Mouse (Mus musculus): ENCODE results near the gene Gm3020. TPM values are rescaled to one million over a fixed set of nuclear protein-coding genes. Genes with fewer than 3 reads are reported as not detected.

The Gm3020 gene
- polyA plus RNA-seq (2014; fragmentation: Illumina TruSeq; extraction: RNeasy Lipid Tissue Mini Kit (QIAGEN cat#74804); ENCODE audit: low read depth, low replicate concordance): 3.9 TPM

GRCm38 (mm10) chr14:3651730-3652129 lies at the start of gene Gm3020:
TSS of gene Gm3020 (plus strand) at chr14:3652030.

GRCm38 (mm10) chr14:3634212-3634611 lies 17.6 kb upstream of the Gm3020 start, which contains the start of gene Gm3012:
TSS of gene Gm3012 (plus strand) at chr14:3634512.

GRCm38 (mm10) chr14:3688483-3688882 lies 36.7 kb downstream of the Gm3020 start, which contains the start of gene Gm3043:
TSS of gene Gm3043 (plus strand) at chr14:3688783.

Other genes with a start within 250 kb of the Gm3020 start
- 3.9 TPM for gene Gm10409, start 239.4 kb upstream of the Gm3020 start, polyA plus RNA-seq (2014; fragmentation: Illumina TruSeq; extraction: RNeasy Lipid Tissue Mini Kit (QIAGEN cat#74804); ENCODE audit: low read depth, low replicate concordance)
- gene Gm3005, start 223.9 kb upstream of the Gm3020 start, polyA plus RNA-seq (2014; fragmentation: Illumina TruSeq; extraction: RNeasy Lipid Tissue Mini Kit (QIAGEN cat#74804); ENCODE audit: low read depth, low replicate concordance): 4.3 TPM
- gene Gm10408, start 202.7 kb upstream of the Gm3020 start, polyA plus RNA-seq (2014; fragmentation: Illumina TruSeq; extraction: RNeasy Lipid Tissue Mini Kit (QIAGEN cat#74804); ENCODE audit: low read depth, low replicate concordance): 0.35 TPM
- gene Gm3012, start 17.5 kb upstream of the Gm3020 start, polyA plus RNA-seq (2014; fragmentation: Illumina TruSeq; extraction: RNeasy Lipid Tissue Mini Kit (QIAGEN cat#74804); ENCODE audit: low read depth, low replicate concordance): 45.4 TPM
- 0.59 TPM for gene Gm3043, start 36.8 kb downstream of the Gm3020 start, polyA plus RNA-seq (2014; fragmentation: Illumina TruSeq; extraction: RNeasy Lipid Tissue Mini Kit (QIAGEN cat#74804); ENCODE audit: low read depth, low replicate concordance)
- 4.3 TPM for gene Gm3002, start 158.0 kb downstream of the Gm3020 start, polyA plus RNA-seq (2014; fragmentation: Illumina TruSeq; extraction: RNeasy Lipid Tissue Mini Kit (QIAGEN cat#74804); ENCODE audit: low read depth, low replicate concordance)
- gene Gm3033, start 194.2 kb downstream of the Gm3020 start, polyA plus RNA-seq (2014; fragmentation: Illumina TruSeq; extraction: RNeasy Lipid Tissue Mini Kit (QIAGEN cat#74804); ENCODE audit: low read depth, low replicate concordance): 0.18 TPM
- 54.9 TPM for gene Gm2916, start 232.1 kb downstream of the Gm3020 start, polyA plus RNA-seq (2014; fragmentation: Illumina TruSeq; extraction: RNeasy Lipid Tissue Mini Kit (QIAGEN cat#74804); ENCODE audit: low read depth, low replicate concordance)

Measured in testis, adult 10 weeks (tissue).